Mouse (Mus musculus): ENCODE results near the gene Adcy3. TPM values are rescaled to one million over a fixed set of nuclear protein-coding genes. Genes with fewer than 3 reads are reported as not detected.

Adcy3 gene
- total RNA-seq, 2 experiments from 2014 or later, result 49.9 to 50.3 TPM

DNA sequence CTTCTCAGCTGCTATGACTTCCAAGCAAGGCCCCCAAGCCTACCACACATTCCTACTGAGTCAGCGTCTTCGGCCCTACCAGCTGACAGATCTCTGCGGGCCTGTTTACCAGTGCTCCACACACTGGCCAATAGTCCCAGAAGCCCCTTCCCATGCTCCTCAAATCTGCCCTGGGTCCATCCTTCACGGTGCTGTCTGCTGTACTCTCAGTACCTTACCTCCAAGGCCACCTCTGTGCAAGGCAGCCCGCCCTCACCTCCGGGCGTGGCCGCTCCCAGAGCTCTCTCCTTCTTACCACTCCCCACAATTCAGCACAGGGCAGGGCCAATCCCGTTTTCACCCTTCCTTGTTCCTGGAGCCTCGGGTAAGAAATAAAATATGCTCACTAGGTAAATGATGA, 112.8 kb downstream of the Adcy3 start:
- no peak for DNase-seq

- DNase-seq, result no peak
These were observed 116.9 kb downstream of the Adcy3 start for GRCm38 (mm10) chr12:4249786-4250185.

GRCm38 (mm10) chr12:4252742-4253655, 120.1 kb downstream of the Adcy3 start:
- no peak for DNase-seq

Other genes with a start within 250 kb of the Adcy3 start
- gene Pomc, start 178.2 kb upstream of the Adcy3 start, total RNA-seq (2021), result 1 to 10 TPM; 1.5 to 1.9 TPM
- gene Efr3b, start 94.2 kb upstream of the Adcy3 start, total RNA-seq (2021), result 10 to 100 TPM; 89.9 to 91.7 TPM
- gene Dnajc27, start 50.5 kb upstream of the Adcy3 start, total RNA-seq (2021), result 10 to 100 TPM; 81.5 to 81.7 TPM
- 1 to 10 TPM; 8.5 to 8.9 TPM for gene Ptrhd1, start 100.9 kb downstream of the Adcy3 start, total RNA-seq (2021)
- 1 to 10 TPM; 4.1 to 4.3 TPM for gene Cenpo, start 101.2 kb downstream of the Adcy3 start, total RNA-seq (2021)